Mouse (Mus musculus): ENCODE measurements around the gene Cdc42ep4. TPM values are rescaled to one million over a fixed set of nuclear protein-coding genes. Genes with fewer than 3 reads are reported as not detected.

Cdc42ep4 gene
- total and polyA plus RNA-seq, 3 experiments: 10.8 to 38.6 (median 22.8) TPM

GRCm38 (mm10) chr11:113699643-113700042 is 52.0 kb downstream of the Cdc42ep4 start:
- H3K27me3 ChIP-seq (ENCODE audit: insufficient read depth, low read length): no peaks in the 10 kb centered on the region
- DNase-seq (ENCODE audit: low spot score) (no peak), ATAC-seq (ENCODE audit: extremely low read depth, insufficient number of reproducible peaks, low FRiP score, poor library complexity, severe bottlenecking) (no peak)
- TF ChIP-seq GATA1 (IDR thresholded peaks at IDR 0.05; ENCODE audit: borderline replicate concordance, low read length): no peak
- no peak for TF ChIP-seq TAL1 (conservative IDR thresholded peaks at IDR 0.05; ENCODE audit: low read depth, low read length)
- no peak for TF ChIP-seq POLR2AphosphoS5 (IDR thresholded peaks at IDR 0.05; ENCODE audit: insufficient replicate concordance, low read depth, low read length)
- TF ChIP-seq GATA2 (IDR thresholded peaks at IDR 0.05; ENCODE audit: borderline replicate concordance, low read depth, low read length): no peak
- no peak for TF ChIP-seq CTCF (IDR thresholded peaks at IDR 0.05; ENCODE audit: low read depth, low read length)
- no peak overlapping the region for H3K4me3 ChIP-seq (ENCODE audit: low read depth, low read length)
- peaks cover 6% of the 10 kb centered on the region; the same call in 1 of the 2 replicates for H3K4me1 ChIP-seq (ENCODE audit: insufficient read depth, low read depth, low read length)
- no peaks in the 10 kb centered on the region for H3K9me3 ChIP-seq (replicated peaks)
- H3K36me3 ChIP-seq (replicated peaks): peaks cover 33% of the 10 kb centered on the region

GRCm38 (mm10) chr11:113698013-113698545 is 53.6 kb downstream of the Cdc42ep4 start:
- no peak for ATAC-seq (ENCODE audit: extremely low read depth, insufficient number of reproducible peaks, low FRiP score, poor library complexity, severe bottlenecking)
- Histone ChIP-seq H3K4me3 (ENCODE audit: low read depth, low read length) (no peak overlapping the region), H3K4me1 (ENCODE audit: insufficient read depth, low read depth, low read length) (no peaks in the 10 kb centered on the region), H3K27me3 (ENCODE audit: insufficient read depth, low read length) (no peaks in the 10 kb centered on the region), H3K36me3 (replicated peaks) (peaks cover 48% of the 10 kb centered on the region), H3K9me3 (replicated peaks) (no peaks in the 10 kb centered on the region)
- no peak for DNase-seq (ENCODE audit: low spot score)
- TF ChIP-seq GATA1 (IDR thresholded peaks at IDR 0.05; ENCODE audit: borderline replicate concordance, low read length): no peak
- no peak for TF ChIP-seq TAL1 (conservative IDR thresholded peaks at IDR 0.05; ENCODE audit: low read depth, low read length)
- no peak for TF ChIP-seq POLR2AphosphoS5 (IDR thresholded peaks at IDR 0.05; ENCODE audit: insufficient replicate concordance, low read depth, low read length)
- no peak for TF ChIP-seq GATA2 (IDR thresholded peaks at IDR 0.05; ENCODE audit: borderline replicate concordance, low read depth, low read length)
- TF ChIP-seq CTCF (IDR thresholded peaks at IDR 0.05; ENCODE audit: low read depth, low read length): no peak

GRCm38 (mm10) chr11:113697571-113697970 is 54.1 kb downstream of the Cdc42ep4 start:
- no peak for DNase-seq (ENCODE audit: low spot score)
- no peak for TF ChIP-seq GATA1 (IDR thresholded peaks at IDR 0.05; ENCODE audit: borderline replicate concordance, low read length)
- peaks cover 53% of the 10 kb centered on the region for H3K36me3 ChIP-seq (replicated peaks)
- no peaks in the 10 kb centered on the region for H3K9me3 ChIP-seq (replicated peaks)
- no peak for ATAC-seq (ENCODE audit: extremely low read depth, insufficient number of reproducible peaks, low FRiP score, poor library complexity, severe bottlenecking)
- no peaks in the 10 kb centered on the region for H3K4me1 ChIP-seq (ENCODE audit: insufficient read depth, low read depth, low read length)
- no peaks in the 10 kb centered on the region for H3K27me3 ChIP-seq (ENCODE audit: insufficient read depth, low read length)
- no peak overlapping the region for H3K4me3 ChIP-seq (ENCODE audit: low read depth, low read length)

- no peaks in the 10 kb centered on the region for H3K9me3 ChIP-seq (replicated peaks)
- no peaks in the 10 kb centered on the region for H3K27me3 ChIP-seq (ENCODE audit: insufficient read depth, low read length)
- no peak overlapping the region for H3K4me3 ChIP-seq (ENCODE audit: low read depth, low read length)
- TF ChIP-seq CTCF (IDR thresholded peaks at IDR 0.05; ENCODE audit: low read depth, low read length) (no peak), GATA2 (IDR thresholded peaks at IDR 0.05; ENCODE audit: borderline replicate concordance, low read depth, low read length) (no peak), TAL1 (conservative IDR thresholded peaks at IDR 0.05; ENCODE audit: low read depth, low read length) (no peak), GATA1 (IDR thresholded peaks at IDR 0.05; ENCODE audit: borderline replicate concordance, low read length) (no peak), POLR2AphosphoS5 (IDR thresholded peaks at IDR 0.05; ENCODE audit: insufficient replicate concordance, low read depth, low read length) (no peak)
- DNase-seq (ENCODE audit: low spot score) (no peak), ATAC-seq (ENCODE audit: extremely low read depth, insufficient number of reproducible peaks, low FRiP score, poor library complexity, severe bottlenecking) (no peak)
- H3K36me3 ChIP-seq (replicated peaks): peaks cover 94% of the 10 kb centered on the region
- peaks cover 25% of the 10 kb centered on the region for H3K4me1 ChIP-seq (ENCODE audit: insufficient read depth, low read depth, low read length)
These were observed 59.8 kb downstream of the Cdc42ep4 start for GRCm38 (mm10) chr11:113691851-113692250.

GRCm38 (mm10) chr11:113691318-113691717 is 60.4 kb downstream of the Cdc42ep4 start:
- H3K4me1 ChIP-seq (ENCODE audit: insufficient read depth, low read depth, low read length): peaks cover 30% of the 10 kb centered on the region
- DNase-seq (ENCODE audit: low spot score): no peak
- peaks cover 95% of the 10 kb centered on the region for H3K36me3 ChIP-seq (replicated peaks)
- H3K27me3 ChIP-seq (ENCODE audit: insufficient read depth, low read length): no peaks in the 10 kb centered on the region
- no peak for TF ChIP-seq POLR2AphosphoS5 (IDR thresholded peaks at IDR 0.05; ENCODE audit: insufficient replicate concordance, low read depth, low read length)
- TF ChIP-seq GATA1 (IDR thresholded peaks at IDR 0.05; ENCODE audit: borderline replicate concordance, low read length): no peak
- TF ChIP-seq TAL1 (conservative IDR thresholded peaks at IDR 0.05; ENCODE audit: low read depth, low read length): no peak
- no peak for TF ChIP-seq GATA2 (IDR thresholded peaks at IDR 0.05; ENCODE audit: borderline replicate concordance, low read depth, low read length)
- TF ChIP-seq CTCF (IDR thresholded peaks at IDR 0.05; ENCODE audit: low read depth, low read length): no peak
- H3K4me3 ChIP-seq (ENCODE audit: low read depth, low read length): no peak overlapping the region
- no peaks in the 10 kb centered on the region for H3K9me3 ChIP-seq (replicated peaks)
- no peak for ATAC-seq (ENCODE audit: extremely low read depth, insufficient number of reproducible peaks, low FRiP score, poor library complexity, severe bottlenecking)

GRCm38 (mm10) chr11:113690506-113690905 is 61.2 kb downstream of the Cdc42ep4 start:
- ATAC-seq (ENCODE audit: extremely low read depth, insufficient number of reproducible peaks, low FRiP score, poor library complexity, severe bottlenecking): no peak
- H3K9me3 ChIP-seq (replicated peaks): no peaks in the 10 kb centered on the region
- no peaks in the 10 kb centered on the region for H3K27me3 ChIP-seq (ENCODE audit: insufficient read depth, low read length)
- DNase-seq (ENCODE audit: low spot score): no peak
- H3K36me3 ChIP-seq (replicated peaks): peaks cover 88% of the 10 kb centered on the region
- no peak for TF ChIP-seq CTCF (IDR thresholded peaks at IDR 0.05; ENCODE audit: low read depth, low read length)
- TF ChIP-seq TAL1 (conservative IDR thresholded peaks at IDR 0.05; ENCODE audit: low read depth, low read length): no peak
- no peak for TF ChIP-seq POLR2AphosphoS5 (IDR thresholded peaks at IDR 0.05; ENCODE audit: insufficient replicate concordance, low read depth, low read length)
- no peak for TF ChIP-seq GATA1 (IDR thresholded peaks at IDR 0.05; ENCODE audit: borderline replicate concordance, low read length)
- no peak for TF ChIP-seq GATA2 (IDR thresholded peaks at IDR 0.05; ENCODE audit: borderline replicate concordance, low read depth, low read length)
- peaks cover 35% of the 10 kb centered on the region for H3K4me1 ChIP-seq (ENCODE audit: insufficient read depth, low read depth, low read length)
- no peak overlapping the region for H3K4me3 ChIP-seq (ENCODE audit: low read depth, low read length)
